7 mouse cellular contexts compared by ENCODE assay signal in genomic region chr19:42517957-42518619, GRCm38 (mm10). TPM values are rescaled to one million over a fixed set of nuclear protein-coding genes. Genes with fewer than 3 reads are reported as not detected.
DNase-seq lines count a peak whose midpoint lies in the region; ATAC-seq and TF ChIP-seq lines count a peak whose summit lies in the region.

No protein-coding gene starts in this region.

- TF ChIP-seq CTCF in lung, postnatal 0 days (IDR thresholded peaks at IDR 0.05) = no peak

- H3K27ac ChIP-seq in lung, postnatal 0 days (ENCODE audit: low read length) = no peak overlapping the region
- H3K27ac ChIP-seq in forebrain, embryonic 10.5 days = peak overlapping the region; percentile 94
- H3K27ac ChIP-seq in limb, embryonic 12.5 days = no peak overlapping the region
- H3K27ac ChIP-seq in stomach, embryonic 14.5 days (ENCODE audit: low read length) = no peak overlapping the region

- H3K9ac ChIP-seq in lung, postnatal 0 days (replicated peaks; ENCODE audit: low read depth) = 0 out of 2 replicates have a peak overlapping the region, but pooled peaks have one; percentile 85
- peak overlapping the region; percentile 86 for H3K9ac ChIP-seq in limb, embryonic 12.5 days (replicated peaks)
- no peak overlapping the region for H3K9ac ChIP-seq in stomach, embryonic 14.5 days (replicated peaks; ENCODE audit: low read depth, low read length)

- H3K4me1 ChIP-seq in lung, postnatal 0 days (ENCODE audit: insufficient read depth, low read depth, low read length) = peaks cover 8% of the 10 kb centered on the region; the same call in 1 of the 2 replicates
- peaks cover 20% of the 10 kb centered on the region for H3K4me1 ChIP-seq in forebrain, embryonic 10.5 days
- peaks cover 7% of the 10 kb centered on the region for H3K4me1 ChIP-seq in limb, embryonic 12.5 days (replicated peaks)
- peaks cover 6% of the 10 kb centered on the region; the same call in 1 of the 2 replicates for H3K4me1 ChIP-seq in stomach, embryonic 14.5 days (ENCODE audit: control insufficient read depth, insufficient read depth, low read length)

- peak overlapping the region; percentile 75 for H3K4me2 ChIP-seq in lung, postnatal 0 days (replicated peaks; ENCODE audit: low read depth, low read length)
- H3K4me2 ChIP-seq in limb, embryonic 12.5 days = peak overlapping the region; percentile 69
- H3K4me2 ChIP-seq in stomach, embryonic 14.5 days (replicated peaks; ENCODE audit: low read depth, low read length) = peak overlapping the region; percentile 71

- ATAC-seq in lung, postnatal 0 days = peak; percentile 34; the same call in 1 of the 2 replicates
- ATAC-seq in limb, embryonic 12.5 days (ENCODE audit: insufficient number of reproducible peaks, insufficient read depth, low FRiP score, low TSS enrichment, low read depth) = no peak
- peak; percentile 19; the same call in 1 of the 2 replicates for ATAC-seq in stomach, embryonic 14.5 days (ENCODE audit: insufficient number of reproducible peaks, insufficient read depth, low FRiP score, low read depth)

- peak overlapping the region; percentile 91 for H3K4me3 ChIP-seq in lung, postnatal 0 days (ENCODE audit: low read depth, low read length)
- H3K4me3 ChIP-seq in forebrain, embryonic 10.5 days = peak overlapping the region; percentile 91
- H3K4me3 ChIP-seq in limb, embryonic 12.5 days (replicated peaks) = peak overlapping the region; percentile 76
- peak overlapping the region; percentile 66 for H3K4me3 ChIP-seq in stomach, embryonic 14.5 days (ENCODE audit: low read depth, low read length)

- WGBS in lung, postnatal 0 days = 19% methylated on average over 24 of the region's 24 CpGs
- 26% methylated on average over 24 of the region's 24 CpGs for WGBS in forebrain, embryonic 10.5 days
- WGBS in limb, embryonic 12.5 days = 30% methylated on average over 24 of the region's 24 CpGs
- 26% methylated on average over 24 of the region's 24 CpGs for WGBS in stomach, embryonic 14.5 days

- H3K9me3 ChIP-seq in lung, postnatal 0 days (ENCODE audit: low read length) = no peaks in the 10 kb centered on the region
- no peaks in the 10 kb centered on the region for H3K9me3 ChIP-seq in forebrain, embryonic 10.5 days
- H3K9me3 ChIP-seq in limb, embryonic 12.5 days = no peaks in the 10 kb centered on the region
- H3K9me3 ChIP-seq in stomach, embryonic 14.5 days (ENCODE audit: control insufficient read depth, low read depth, low read length) = no peaks in the 10 kb centered on the region

- DNase-seq in lung, postnatal 0 days (ENCODE audit: low spot score) = no peak
- no peak for DNase-seq in lung, adult 18-20 months
- DNase-seq in forebrain, embryonic 10.5 days (ENCODE audit: extremely low spot score, low spot score) = no peak
- DNase-seq in right cerebral cortex, adult 2 months (ENCODE audit: low spot score in 2 of 2) = no peak
- DNase-seq in layer of hippocampus, postnatal 10 days (ENCODE audit: low spot score in 2 of 2) = no peak

- TF ChIP-seq EP300 in lung, postnatal 0 days (IDR thresholded peaks at IDR 0.05) = no peak

- no peaks in the 10 kb centered on the region for H3K27me3 ChIP-seq in lung, postnatal 0 days (replicated peaks; ENCODE audit: insufficient read depth, low read length)
- no peaks in the 10 kb centered on the region for H3K27me3 ChIP-seq in forebrain, embryonic 10.5 days (ENCODE audit: poor library complexity, severe bottlenecking)
- H3K27me3 ChIP-seq in limb, embryonic 12.5 days = peaks cover 5% of the 10 kb centered on the region
- H3K27me3 ChIP-seq in stomach, embryonic 14.5 days (ENCODE audit: control insufficient read depth, insufficient read depth, low read length) = no peaks in the 10 kb centered on the region

- no peaks in the 10 kb centered on the region for H3K36me3 ChIP-seq in lung, postnatal 0 days (ENCODE audit: insufficient read depth, low read length)
- H3K36me3 ChIP-seq in forebrain, embryonic 10.5 days (replicated peaks) = no peaks in the 10 kb centered on the region
- H3K36me3 ChIP-seq in limb, embryonic 12.5 days = no peaks in the 10 kb centered on the region
- no peaks in the 10 kb centered on the region for H3K36me3 ChIP-seq in stomach, embryonic 14.5 days (ENCODE audit: control insufficient read depth, insufficient read depth, low read length)

RNA-seq across cellular contexts. Expression of gene R3hcc1l, which starts 0.5 kb away (rescaled TPM):
- polyA plus RNA-seq in lung, postnatal 0 days (2015; fragmentation: Nextera tagmentation; extraction: Ambion mirVana) = 14.3 and 19.8 TPM in 2 replicates
- 20.0 and 22.2 TPM in 2 replicates for polyA plus RNA-seq in forebrain, embryonic 10.5 days (2016; fragmentation: Nextera tagmentation; extraction: Ambion mirVana)
- polyA plus RNA-seq in limb, embryonic 12.5 days (2016; fragmentation: Nextera tagmentation; extraction: Ambion mirVana) = 24.3 and 29.1 TPM in 2 replicates
- 19.8 and 28.0 TPM in 2 replicates for polyA plus RNA-seq in stomach, embryonic 14.5 days (2014; fragmentation: Nextera tagmentation; extraction: Ambion mirVana)
- 10 to 100 TPM; 16.2 to 16.4 TPM for total RNA-seq in layer of hippocampus, postnatal 10 days (2021)
